Mouse (Mus musculus): ENCODE data around the gene Il22ra2. TPM values are rescaled to one million over a fixed set of nuclear protein-coding genes. Genes with fewer than 3 reads are reported as not detected.
"Not testable (repeated sequence)": the region's sequence is repeated elsewhere in the genome, so short reads cannot be mapped to it uniquely, and the experiment has no call there.

Gene Il22ra2
- not detected for total RNA-seq (2022)

DNA sequence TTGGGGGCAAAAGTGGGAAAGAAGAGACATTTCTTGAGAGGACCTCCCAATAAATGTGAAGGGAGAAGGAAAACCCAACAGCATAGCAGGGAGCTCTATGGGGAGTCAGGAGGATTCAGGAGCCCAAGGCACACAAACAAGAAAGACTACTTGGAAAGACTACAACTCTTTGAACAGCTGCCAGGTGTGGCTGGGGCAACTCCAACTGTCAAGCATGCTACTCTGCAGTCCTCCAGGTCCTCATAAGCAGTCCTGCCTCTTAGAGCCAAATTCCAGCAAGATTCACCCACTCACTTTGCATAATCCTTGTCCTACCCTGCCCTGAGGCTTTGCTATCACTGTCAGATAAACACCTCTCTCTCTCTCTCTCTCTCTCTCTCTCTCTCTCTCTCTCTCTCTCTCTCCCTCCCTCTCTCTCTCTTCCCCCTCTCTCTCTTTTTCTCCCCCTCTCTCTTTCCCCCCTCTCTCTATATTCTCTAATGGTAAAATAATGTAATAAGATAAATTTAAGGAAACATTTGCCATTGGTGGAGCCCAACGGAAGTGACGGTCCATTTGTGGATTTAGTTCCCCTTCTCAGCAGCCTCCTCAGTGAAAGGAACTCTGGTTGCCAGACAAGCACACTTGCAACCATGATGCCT, at the start of gene Il22ra2:
TSS of gene Il22ra2 (plus strand) at position 591 of the 641 bp plus-strand sequence.
- no peak for DNase-seq

DNA sequence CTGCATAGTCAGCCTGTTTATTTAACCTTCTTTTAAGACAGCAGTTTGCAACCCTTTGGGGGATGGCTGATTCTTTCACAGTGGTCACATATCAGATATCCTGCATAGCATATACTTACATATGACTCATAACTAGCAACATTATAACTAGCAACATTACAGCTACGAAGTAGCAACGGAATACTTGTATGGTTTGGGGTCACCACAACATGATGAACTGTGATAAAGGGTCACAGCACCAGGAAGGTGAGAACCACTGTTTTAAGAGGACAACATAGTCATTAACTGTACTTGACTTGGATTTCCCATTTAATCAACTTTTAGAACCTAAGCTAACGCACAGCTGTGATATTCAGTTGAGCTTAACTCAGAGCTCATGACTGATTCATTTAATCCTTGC, 44.2 kb upstream of the Il22ra2 start:
- no peak for DNase-seq

DNA sequence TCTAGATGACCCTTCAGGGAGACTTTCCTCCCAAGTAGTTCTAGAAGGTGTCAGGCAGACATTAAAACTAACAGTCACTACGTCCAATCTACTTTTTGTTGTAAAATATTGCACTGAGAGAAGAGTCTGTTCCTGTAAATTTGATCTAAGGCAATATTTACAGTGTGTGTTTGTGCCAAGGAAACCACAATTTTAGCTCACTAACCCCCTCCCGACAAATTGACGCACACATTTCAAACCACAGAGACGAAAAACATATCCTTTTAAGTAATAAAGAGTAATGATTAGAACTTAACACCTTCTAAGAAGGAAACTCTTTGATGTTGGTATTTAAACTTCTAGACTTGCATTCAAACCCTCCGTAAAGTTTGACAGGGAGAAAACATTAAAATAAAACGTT, 43.8 kb upstream of the Il22ra2 start:
- no peak for DNase-seq

DNA sequence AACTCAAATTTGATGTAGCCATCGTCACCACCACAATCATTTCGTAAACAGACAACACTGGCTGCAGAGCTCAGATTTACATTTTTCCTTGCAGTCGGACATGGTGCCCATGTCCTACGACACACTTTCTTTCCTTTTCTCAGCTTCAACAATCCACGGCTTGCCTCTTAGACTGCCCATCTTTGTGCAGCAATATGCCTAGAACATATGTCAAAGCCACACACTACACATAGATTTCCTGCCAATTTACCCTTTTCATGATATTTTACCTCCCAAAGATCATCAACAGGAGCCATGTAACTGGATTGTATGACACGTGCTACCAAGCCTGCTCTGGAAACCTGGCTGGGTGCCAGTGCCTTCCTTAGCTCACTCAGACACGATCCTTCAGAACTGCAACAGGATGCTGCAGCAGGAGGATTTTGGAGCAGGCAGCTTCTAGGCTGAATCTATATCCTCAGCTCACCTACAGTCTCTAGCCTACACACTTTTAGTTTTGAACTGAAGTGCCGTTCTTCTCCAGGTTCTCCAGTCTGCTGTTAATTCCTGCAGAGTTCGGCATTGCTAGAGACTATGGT, 43.3 kb upstream of the Il22ra2 start:
- DNase-seq = no peak

DNA sequence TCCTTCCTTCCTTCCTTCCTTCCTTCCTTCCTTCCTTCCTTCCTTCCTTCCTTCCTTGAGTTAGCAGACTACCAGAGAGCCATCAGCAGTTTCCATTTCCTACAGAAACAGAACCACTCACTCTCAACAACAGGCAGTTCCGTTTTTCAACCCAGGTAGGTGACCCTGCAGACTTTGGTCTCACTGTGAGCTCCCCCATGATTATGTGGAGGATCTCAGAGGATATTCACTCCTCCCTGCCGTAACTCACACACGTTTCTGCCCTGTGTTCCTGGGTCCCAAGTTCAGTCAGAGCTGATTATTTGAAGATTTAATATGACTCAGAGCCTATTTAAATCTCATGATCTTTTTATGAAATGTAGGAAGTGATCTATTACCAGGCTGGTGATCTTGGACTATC, 41.1 kb upstream of the Il22ra2 start:
- DNase-seq = no peak

DNA sequence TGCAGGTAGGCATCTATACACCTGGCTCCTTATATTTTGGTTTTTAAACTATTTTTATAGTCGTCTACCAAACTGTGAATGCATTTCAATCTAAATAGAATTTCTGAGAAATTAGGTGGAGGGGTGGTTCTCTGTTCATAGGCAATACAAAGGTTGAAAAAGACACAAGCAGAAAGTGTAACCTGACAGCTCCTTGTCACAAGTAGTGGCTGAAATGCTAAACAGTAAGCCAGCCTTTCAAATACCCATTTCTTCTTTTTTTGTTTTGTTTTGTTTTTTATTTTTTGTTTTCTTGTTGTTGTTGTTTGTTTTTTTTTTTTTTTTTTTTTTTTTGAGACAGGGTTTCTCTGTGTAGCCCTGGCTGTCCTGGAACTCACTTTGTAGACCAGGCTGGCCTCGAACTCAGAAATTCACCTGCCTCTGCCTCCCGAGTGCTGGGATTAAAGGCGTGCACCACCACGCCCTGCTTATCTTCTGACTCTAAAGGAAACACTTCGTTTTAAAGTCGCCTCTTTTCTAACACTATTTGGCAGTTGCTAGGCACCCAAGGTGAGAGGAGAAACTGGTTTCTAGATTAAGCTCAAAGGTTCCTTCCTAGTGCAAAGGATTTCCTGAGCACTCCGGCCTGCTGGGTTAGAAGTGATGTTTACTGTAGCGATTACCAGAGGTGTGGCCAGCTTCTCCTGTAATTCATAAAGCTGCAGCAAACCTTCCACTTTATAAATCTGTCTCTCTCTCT, 39.8 kb upstream of the Il22ra2 start:
- DNase-seq = no peak

DNA sequence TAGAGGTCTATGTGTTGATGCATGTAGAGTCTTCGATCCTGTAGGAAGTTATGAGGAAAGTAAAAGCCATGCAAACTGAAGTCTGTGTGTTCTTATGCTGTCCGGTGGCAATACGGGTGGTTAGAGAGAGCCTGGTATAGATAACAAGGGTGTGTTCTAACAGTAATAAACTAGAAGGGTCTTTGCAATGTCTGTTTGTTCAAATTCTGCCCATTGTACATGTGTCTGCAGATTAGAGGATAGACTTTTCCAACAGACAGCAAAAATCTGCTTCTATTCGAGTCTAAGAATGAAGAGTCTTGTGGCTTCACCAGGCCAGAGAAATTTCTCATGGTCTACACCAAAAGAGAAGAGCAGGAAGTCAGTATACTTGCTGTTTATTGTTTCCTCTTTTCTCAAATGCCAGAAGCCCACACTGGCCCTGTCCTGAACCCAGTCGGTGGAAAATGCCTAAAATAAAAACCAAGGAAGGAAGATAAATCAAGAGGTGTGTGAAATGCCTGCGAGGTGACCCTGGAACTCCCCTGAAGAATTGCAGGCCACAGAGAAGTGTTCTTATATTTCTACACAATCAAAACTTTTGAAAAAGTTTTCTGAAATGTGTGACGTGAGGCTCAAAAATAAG, 38.9 kb upstream of the Il22ra2 start:
- DNase-seq = no peak

DNA sequence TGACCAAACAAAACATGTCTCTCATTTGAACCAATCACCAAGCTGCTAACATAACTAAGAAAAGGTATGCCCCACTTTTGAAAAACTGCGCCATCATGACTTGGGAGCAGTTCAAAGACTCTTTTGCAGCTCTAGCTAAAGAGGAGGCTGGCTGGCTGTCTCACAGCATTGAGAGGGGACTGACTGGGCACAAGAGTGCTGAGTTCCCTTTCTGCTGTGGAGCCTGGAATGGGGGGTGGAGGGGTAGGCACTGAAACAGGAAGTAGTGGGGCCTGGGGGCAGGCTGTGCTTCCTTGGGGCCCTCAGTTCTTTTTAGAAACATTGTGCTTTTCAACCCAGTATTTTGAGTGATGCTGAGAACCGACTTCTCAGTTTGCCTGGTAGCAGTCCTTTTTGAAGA, 37.7 kb upstream of the Il22ra2 start:
- DNase-seq = no peak

DNA sequence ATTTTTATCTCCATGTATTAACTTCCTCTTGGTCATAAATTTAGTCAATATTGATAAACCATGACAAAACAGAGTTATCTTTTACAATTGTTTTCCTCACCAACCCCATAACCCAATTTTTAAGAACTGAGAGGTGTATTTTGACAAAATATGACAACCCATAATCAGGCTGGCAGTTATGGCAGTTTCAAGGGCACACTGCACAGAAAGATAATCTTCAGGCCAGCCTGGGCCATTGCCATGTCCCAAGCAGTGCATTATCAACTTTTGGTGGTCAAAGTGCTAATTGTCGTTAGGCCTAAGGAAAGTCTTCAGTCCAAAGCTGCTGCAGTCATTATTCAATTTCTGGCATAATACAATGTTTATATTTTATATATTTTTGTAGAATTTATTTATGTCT, 37.0 kb upstream of the Il22ra2 start:
- DNase-seq = no peak

DNA sequence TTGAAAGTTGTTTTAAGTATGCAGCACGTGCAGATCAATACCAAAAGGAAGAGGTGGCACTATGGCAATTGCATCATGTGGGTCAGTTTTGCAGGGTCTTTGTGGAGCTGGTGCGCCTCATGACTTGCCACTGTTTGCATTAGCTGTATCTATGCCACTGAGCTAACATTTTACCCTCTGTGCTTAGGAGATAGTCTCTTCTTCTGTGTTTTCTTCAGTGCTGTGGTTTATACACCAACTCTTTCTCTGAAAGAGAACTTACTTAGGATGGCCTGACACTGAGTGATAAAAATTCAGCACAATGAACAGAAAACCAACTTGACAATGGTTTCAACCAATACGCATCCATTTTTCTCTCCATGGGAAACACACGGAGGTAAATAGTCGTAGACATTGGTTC, 35.9 kb upstream of the Il22ra2 start:
- DNase-seq = no peak

DNA sequence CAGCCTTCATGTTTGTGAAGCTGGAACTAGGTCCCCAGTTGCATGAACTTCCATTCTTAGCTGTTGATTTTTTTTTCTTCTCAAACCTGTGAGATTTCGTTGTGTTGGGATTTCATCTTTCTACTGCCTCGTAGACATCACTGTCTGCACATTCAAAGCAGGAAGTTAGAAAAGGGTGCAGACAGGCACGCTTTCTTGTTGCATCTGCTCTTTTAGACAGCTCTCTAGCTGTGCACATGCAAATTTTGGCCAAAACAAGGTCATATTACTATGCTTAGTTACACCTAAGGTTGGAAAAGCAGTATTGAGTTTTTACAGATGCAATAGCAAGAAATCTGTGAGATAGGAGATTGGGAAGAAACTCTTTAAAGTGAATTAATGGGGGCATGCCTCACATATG, 34.5 kb upstream of the Il22ra2 start:
- no peak for DNase-seq

DNA sequence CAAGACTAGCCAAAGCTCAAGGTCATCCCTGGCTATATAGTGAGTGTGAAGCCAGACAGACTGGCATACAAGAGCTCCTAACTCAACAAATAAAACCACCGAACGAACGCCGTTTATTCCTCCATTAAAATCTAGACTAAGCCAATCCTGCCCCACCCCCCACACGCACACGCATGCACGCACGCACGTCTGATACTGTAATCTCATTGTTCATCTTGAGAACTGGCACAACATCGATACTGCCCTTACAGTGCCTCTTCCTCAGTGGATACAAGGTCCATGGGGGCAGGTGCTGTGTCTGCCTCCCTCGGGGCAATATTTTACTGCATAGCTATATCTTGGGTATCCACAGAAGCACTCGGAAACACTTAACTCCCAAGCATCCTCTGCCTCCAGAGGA, 32.2 kb upstream of the Il22ra2 start:
- no peak for DNase-seq

DNA sequence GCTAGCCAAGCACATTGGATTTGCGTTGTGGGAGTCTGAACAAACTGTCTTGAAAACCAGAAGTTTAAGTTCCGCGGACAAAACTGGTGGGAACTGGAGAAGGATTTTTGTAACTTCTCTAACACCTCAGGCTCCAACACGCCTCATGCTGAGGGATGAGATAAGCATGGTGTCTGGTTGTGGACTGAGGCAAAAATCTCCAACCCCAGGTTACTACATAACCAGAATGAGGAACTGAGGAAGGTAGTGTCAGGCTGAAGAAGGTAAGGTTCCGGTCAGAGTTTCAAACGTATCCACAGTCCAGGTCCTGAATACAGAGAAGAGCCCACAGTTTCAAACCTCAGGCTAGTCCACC, 30.5 kb upstream of the Il22ra2 start:
- DNase-seq = no peak

DNA sequence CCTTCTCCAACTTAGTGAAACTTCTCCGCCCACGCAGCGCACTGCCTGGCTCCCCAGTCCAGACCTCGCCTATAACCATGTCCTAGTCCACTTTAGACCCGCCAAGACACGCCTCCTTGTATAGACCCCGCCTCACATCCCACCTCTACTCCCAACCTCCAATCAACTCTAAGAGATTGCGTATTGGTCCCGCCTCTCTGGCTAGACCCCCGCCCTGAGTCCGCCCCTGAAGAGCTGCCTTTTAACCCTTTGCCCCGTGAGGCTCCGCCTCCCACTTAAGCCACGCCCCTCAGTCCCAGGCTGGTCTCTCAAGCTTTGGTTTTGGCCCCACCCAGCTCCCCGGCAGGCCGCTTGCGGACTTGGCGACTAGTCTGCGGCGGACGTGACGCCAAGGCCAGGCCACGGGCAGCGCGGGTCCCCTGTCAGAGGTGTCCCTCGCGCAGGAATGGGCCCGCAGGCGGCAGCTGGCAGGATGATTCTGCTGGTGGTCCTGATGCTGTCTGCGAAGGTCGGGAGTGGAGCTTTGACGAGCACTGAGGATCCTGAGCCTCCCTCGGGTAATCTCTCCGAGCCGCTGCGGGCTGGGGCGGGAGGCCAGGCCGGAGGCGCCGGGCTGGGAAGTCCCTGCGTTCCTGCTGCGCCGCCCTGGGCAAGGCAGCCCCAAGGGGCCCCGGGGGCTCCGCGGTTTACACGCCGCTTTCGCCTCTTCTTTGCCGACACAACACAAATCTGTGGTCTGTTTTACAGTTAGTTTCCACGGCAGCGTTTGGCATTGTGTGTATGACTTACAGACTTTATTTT, 30.0 kb upstream of the Il22ra2 start, which contains the start of gene Ifngr1:
TSS of gene Ifngr1 (plus strand) at position 309 of the 801 bp plus-strand sequence.
- peak; percentile 100 for DNase-seq

DNA sequence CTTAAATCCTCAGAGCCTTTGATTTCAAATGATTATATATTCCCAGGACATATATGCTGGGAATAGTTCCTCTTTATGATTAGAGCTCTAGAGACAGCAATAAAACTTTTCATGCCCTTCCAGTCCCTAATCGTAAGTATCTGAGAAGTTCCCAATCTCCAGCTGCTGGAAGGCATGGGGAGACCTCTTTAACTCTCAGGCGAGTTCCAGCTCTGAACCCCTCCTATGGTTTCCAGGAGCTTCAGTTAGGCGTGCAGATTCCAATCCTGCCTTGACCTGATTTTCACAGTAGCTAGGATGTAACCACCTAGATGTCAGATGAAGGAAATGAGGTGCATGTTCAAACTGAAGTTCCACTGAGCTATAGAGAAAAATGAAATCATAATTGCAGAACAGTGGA, 29.2 kb upstream of the Il22ra2 start:
- DNase-seq = no peak

DNA sequence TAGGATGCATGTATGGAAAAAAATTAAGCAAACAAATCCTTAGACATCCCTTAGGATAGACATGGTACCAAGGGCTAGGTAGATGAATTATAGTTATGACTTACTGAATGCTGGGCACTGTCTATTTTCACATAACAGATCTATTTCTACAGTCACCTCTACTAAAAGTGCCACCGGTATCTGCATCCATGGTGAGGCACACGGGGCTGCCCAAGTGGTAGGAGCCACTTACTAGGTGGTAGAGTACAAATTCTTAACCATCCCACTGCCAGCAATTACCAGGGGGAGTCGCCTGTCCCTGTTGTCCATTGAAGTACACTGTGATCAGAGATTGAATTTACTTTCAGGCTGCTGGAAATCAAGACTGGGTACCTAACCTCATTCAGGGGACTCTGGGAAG, 28.5 kb upstream of the Il22ra2 start:
- DNase-seq = no peak

DNA sequence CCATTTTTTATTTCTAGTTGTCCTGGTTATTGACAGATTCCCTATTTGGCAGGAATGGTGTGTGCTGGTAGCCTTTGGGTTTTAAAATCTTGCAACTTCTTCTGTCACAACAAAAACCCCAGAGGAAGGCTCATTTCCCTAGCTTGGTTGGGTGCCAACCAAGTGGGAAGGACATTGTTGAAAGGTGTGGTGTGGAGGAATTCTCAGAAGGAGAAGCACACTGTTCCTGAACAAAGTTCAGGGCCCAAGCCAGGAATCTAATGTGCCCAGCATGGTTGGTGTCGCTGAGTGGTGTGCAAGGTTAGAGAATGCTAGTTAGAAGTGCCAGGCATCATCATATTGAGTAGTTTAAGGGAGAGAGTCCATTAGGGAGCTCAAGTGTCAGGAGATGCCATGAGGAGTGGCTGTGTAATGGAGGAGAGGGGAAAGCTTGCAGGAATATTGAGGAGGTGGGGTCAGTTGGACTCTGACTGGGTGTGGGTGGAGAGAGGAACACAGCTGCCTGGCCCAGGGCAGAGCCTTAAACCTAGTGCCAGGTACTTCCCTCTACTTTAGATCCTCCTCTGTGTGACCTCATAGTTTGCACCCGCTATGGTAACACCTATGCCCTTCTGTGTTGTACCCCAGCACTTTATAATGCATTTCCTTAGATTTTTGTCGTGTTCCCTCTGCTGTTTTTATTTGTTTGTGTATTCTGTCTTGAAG, 27.4 kb upstream of the Il22ra2 start:
- no peak for DNase-seq

DNA sequence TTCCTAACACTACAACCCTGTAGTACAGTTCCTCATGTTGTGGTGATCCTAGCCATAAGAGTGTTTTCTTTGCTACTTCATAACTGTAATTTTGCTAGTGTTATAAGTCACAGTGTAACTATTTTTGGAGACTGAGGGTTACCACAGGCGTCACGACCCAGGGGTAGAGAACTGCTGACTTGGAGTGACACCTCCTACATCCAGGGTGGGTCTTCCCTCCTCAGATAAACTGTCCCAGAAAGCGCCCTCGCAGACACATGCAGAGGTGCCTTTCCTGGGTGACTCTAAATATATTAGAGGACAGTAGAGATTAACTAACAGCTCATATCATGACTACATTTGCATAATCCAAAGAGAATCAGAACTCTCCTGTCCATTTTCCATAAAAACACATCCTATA, 24.9 kb upstream of the Il22ra2 start:
- DNase-seq = no peak

DNA sequence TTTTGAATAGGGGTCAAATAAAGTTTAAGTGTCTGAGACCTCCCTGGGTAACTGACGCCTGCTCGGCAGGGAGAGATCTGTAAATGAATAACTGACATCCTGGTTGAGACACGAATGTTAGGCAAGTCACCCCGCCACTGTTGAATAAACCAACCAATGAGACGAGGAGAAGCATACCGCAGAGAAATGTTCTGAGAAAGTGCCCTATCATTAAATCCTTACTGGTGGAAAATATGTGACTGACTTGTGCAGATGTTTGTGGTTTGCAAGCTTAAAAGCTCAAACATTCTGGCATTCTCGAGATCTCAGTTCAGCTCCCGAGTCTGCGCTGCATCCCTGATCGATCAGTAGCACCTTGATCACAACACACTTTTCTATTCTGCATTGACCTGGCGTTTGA, 23.7 kb upstream of the Il22ra2 start:
- no peak for DNase-seq

DNA sequence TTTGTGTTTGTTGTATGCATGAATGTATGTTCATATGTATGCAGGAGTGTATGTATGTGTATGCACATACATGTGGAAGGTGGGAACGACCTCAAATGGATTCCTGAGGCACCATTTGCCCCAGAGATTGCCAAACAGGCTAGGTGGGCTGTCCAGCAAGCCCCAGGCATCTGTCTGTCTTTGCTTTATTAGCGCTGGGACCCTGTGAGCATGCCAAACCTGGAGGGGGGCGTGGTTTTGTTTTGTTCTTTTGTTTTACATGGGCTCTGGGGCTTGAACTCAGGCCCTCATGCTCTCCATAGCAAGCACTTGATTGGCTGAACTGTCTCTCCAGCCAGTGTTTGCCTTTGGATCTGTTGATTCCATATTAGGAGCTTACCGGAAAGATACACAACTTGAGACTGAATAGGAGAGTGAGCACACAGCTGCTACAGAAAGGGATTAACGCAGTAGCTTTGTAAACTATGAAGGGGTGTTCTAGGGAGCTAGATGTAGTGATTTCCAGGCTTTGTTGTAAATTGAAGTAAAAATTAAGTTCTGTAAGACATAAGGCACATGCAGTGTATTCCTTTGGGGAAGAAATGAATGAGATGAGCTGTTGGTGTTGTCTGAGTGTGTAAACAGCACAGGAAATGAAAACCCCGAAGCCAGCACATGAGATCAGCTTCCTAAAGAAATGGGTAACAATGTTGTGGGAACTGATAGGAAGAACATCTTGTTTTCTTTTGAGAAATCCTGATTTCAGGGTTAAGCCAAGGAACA, 22.3 kb upstream of the Il22ra2 start:
- no peak for DNase-seq

DNA sequence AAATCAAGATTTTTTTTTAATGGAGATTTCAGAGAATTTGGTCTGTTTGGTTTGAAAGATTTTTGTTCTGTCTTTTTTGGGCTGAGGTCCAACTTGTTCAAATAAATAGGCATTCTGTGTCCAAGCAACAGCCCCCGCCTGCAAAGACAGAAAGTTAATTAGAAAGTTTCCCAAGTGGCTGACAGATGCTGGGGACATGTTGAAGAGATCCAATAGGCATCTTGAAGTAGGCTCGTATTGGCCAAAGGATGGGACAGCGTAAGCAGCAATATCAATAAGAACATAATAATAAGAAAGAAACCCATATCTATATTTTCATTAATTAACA, 21.7 kb upstream of the Il22ra2 start:
- no peak for DNase-seq

DNA sequence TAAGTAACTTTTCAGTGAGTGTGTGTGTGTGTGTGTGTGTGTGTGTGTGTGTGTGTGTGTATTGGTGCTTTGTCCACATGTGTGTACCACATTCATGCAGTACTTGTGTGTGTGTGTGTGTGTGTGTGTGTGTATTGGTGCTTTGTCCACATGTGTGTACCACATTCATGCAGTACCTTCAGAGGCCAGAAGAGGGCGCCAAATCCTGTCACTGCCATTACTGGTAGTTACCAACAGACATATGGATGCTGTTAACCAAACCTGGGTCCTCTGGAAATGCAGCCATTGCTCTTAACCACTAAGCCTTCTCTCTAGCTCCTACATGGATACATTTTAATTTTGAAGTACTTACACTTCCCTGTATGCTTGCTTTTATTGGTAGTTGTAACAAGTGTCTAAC, 20.3 kb upstream of the Il22ra2 start:
- DNase-seq = not testable (repeated sequence)

Measured in adrenal gland, adult 8-10 months (tissue).